Mouse (Mus musculus) bone marrow, adult 2 months (tissue): ENCODE data around the gene Nsmce4a.

Experiments used
- CTCF ChIP-seq: fragments of 200-500 bp; IDR thresholded peaks from 2 replicates; pipeline ENCODE4 v1.5.1; 2011; ENCODE audit warnings: low read length, control low read depth; ENCODE audit not compliant: control insufficient read depth, insufficient read depth
- POLR2A ChIP-seq: fragments of 200-500 bp; IDR thresholded peaks from 2 replicates; pipeline ENCODE4 v1.6.1; 2011; ENCODE audit warnings: low read depth, mild to moderate bottlenecking, control low read depth, low read length, borderline replicate concordance; ENCODE audit not compliant: control insufficient read depth

GRCm38 (mm10) chr7:130573746-130574145 is 828 bp upstream of the Nsmce4a start:
- TF ChIP-seq CTCF (no peak), POLR2A (no peak)
